Mouse (Mus musculus): ENCODE results near the gene Usp54. TPM values are rescaled to one million over a fixed set of nuclear protein-coding genes. Genes with fewer than 3 reads are reported as not detected.

Gene Usp54
- polyA plus RNA-seq, 1 experiment, result 14.4 TPM

- peak overlapping the region; percentile 74 for H3K4me3 ChIP-seq (ENCODE audit: control insufficient read depth, low read depth, low read length)
- peaks cover 5% of the 10 kb centered on the region for H3K4me1 ChIP-seq (ENCODE audit: control insufficient read depth, insufficient read depth, low read length)
- TF ChIP-seq POLR2A (IDR thresholded peaks at IDR 0.05; ENCODE audit: control insufficient read depth, low read depth, low read length) (no peak), CTCF (IDR thresholded peaks at IDR 0.05; ENCODE audit: control insufficient read depth, insufficient read depth, insufficient replicate concordance, low read depth, low read length) (no peak)
- H3K27me3 ChIP-seq (ENCODE audit: control insufficient read depth, insufficient read depth, low read length), result no peaks in the 10 kb centered on the region
- H3K27ac ChIP-seq (ENCODE audit: control insufficient read depth, insufficient read depth, low read depth, low read length), result no peak overlapping the region
- no peaks in the 10 kb centered on the region for H3K36me3 ChIP-seq (ENCODE audit: control insufficient read depth, insufficient read depth, low read length)
These were observed 20.9 kb upstream of the Usp54 start for GRCm38 (mm10) chr14:20661661-20662331.

GRCm38 (mm10) chr14:20660827-20661660, 20.2 kb upstream of the Usp54 start:
- TF ChIP-seq POLR2A (IDR thresholded peaks at IDR 0.05; ENCODE audit: control insufficient read depth, low read depth, low read length) (peak; percentile 23; the same call in 1 of the 2 replicates), CTCF (IDR thresholded peaks at IDR 0.05; ENCODE audit: control insufficient read depth, insufficient read depth, insufficient replicate concordance, low read depth, low read length) (peak; percentile 82; the same call in 1 of the 2 replicates)
- no peaks in the 10 kb centered on the region for H3K36me3 ChIP-seq (ENCODE audit: control insufficient read depth, insufficient read depth, low read length)
- H3K4me3 ChIP-seq (ENCODE audit: control insufficient read depth, low read depth, low read length), result peak overlapping the region; percentile 74
- peaks cover 10% of the 10 kb centered on the region for H3K4me1 ChIP-seq (ENCODE audit: control insufficient read depth, insufficient read depth, low read length)
- no peak overlapping the region for H3K27ac ChIP-seq (ENCODE audit: control insufficient read depth, insufficient read depth, low read depth, low read length)
- H3K27me3 ChIP-seq (ENCODE audit: control insufficient read depth, insufficient read depth, low read length), result no peaks in the 10 kb centered on the region

- Histone ChIP-seq H3K36me3 (ENCODE audit: control insufficient read depth, insufficient read depth, low read length) (no peaks in the 10 kb centered on the region), H3K27ac (ENCODE audit: control insufficient read depth, insufficient read depth, low read depth, low read length) (no peak overlapping the region), H3K4me3 (ENCODE audit: control insufficient read depth, low read depth, low read length) (no peak overlapping the region), H3K27me3 (ENCODE audit: control insufficient read depth, insufficient read depth, low read length) (no peaks in the 10 kb centered on the region), H3K4me1 (ENCODE audit: control insufficient read depth, insufficient read depth, low read length) (peaks cover 11% of the 10 kb centered on the region)
- TF ChIP-seq CTCF (IDR thresholded peaks at IDR 0.05; ENCODE audit: control insufficient read depth, insufficient read depth, insufficient replicate concordance, low read depth, low read length) (no peak), POLR2A (IDR thresholded peaks at IDR 0.05; ENCODE audit: control insufficient read depth, low read depth, low read length) (no peak)
These were observed 18.8 kb upstream of the Usp54 start for GRCm38 (mm10) chr14:20659687-20660086.

- TF ChIP-seq POLR2A (IDR thresholded peaks at IDR 0.05; ENCODE audit: control insufficient read depth, low read depth, low read length) (no peak), CTCF (IDR thresholded peaks at IDR 0.05; ENCODE audit: control insufficient read depth, insufficient read depth, insufficient replicate concordance, low read depth, low read length) (no peak)
- Histone ChIP-seq H3K4me3 (ENCODE audit: control insufficient read depth, low read depth, low read length) (no peak overlapping the region), H3K36me3 (ENCODE audit: control insufficient read depth, insufficient read depth, low read length) (no peaks in the 10 kb centered on the region)
These were observed 18.0 kb upstream of the Usp54 start for GRCm38 (mm10) chr14:20658902-20659301.

GRCm38 (mm10) chr14:20658326-20658725, 17.5 kb upstream of the Usp54 start:
- TF ChIP-seq POLR2A (IDR thresholded peaks at IDR 0.05; ENCODE audit: control insufficient read depth, low read depth, low read length) (no peak), CTCF (IDR thresholded peaks at IDR 0.05; ENCODE audit: control insufficient read depth, insufficient read depth, insufficient replicate concordance, low read depth, low read length) (no peak)
- no peak overlapping the region for H3K27ac ChIP-seq (ENCODE audit: control insufficient read depth, insufficient read depth, low read depth, low read length)
- peaks cover 11% of the 10 kb centered on the region for H3K4me1 ChIP-seq (ENCODE audit: control insufficient read depth, insufficient read depth, low read length)
- no peaks in the 10 kb centered on the region for H3K36me3 ChIP-seq (ENCODE audit: control insufficient read depth, insufficient read depth, low read length)
- no peaks in the 10 kb centered on the region for H3K27me3 ChIP-seq (ENCODE audit: control insufficient read depth, insufficient read depth, low read length)
- H3K4me3 ChIP-seq (ENCODE audit: control insufficient read depth, low read depth, low read length), result no peak overlapping the region

More at GRCm38 (mm10) chr14:20658902-20659301, 18.0 kb upstream of the Usp54 start:
- Histone ChIP-seq H3K27me3 (ENCODE audit: control insufficient read depth, insufficient read depth, low read length) (no peaks in the 10 kb centered on the region), H3K27ac (ENCODE audit: control insufficient read depth, insufficient read depth, low read depth, low read length) (no peak overlapping the region), H3K4me1 (ENCODE audit: control insufficient read depth, insufficient read depth, low read length) (peaks cover 11% of the 10 kb centered on the region)

- Histone ChIP-seq H3K36me3 (ENCODE audit: control insufficient read depth, insufficient read depth, low read length) (no peaks in the 10 kb centered on the region), H3K4me1 (ENCODE audit: control insufficient read depth, insufficient read depth, low read length) (peaks cover 9% of the 10 kb centered on the region), H3K4me3 (ENCODE audit: control insufficient read depth, low read depth, low read length) (no peak within 1 kb of the TSS), H3K27ac (ENCODE audit: control insufficient read depth, insufficient read depth, low read depth, low read length) (peak within 1 kb of the TSS; percentile 12; the same call in 1 of the 2 replicates), H3K27me3 (ENCODE audit: control insufficient read depth, insufficient read depth, low read length) (no peaks in the 10 kb centered on the region)
- no peak for TF ChIP-seq CTCF (IDR thresholded peaks at IDR 0.05; ENCODE audit: control insufficient read depth, insufficient read depth, insufficient replicate concordance, low read depth, low read length)
- no peak for TF ChIP-seq POLR2A (IDR thresholded peaks at IDR 0.05; ENCODE audit: control insufficient read depth, low read depth, low read length)
These were observed 15.5 kb upstream of the Usp54 start, which contains the start of gene Myoz1 for GRCm38 (mm10) chr14:20656361-20656760. Gene Myoz1, minus strand, starts transcription at chr14:20656540.

GRCm38 (mm10) chr14:20655731-20656130, 14.9 kb upstream of the Usp54 start:
- Histone ChIP-seq H3K36me3 (ENCODE audit: control insufficient read depth, insufficient read depth, low read length) (no peaks in the 10 kb centered on the region), H3K27me3 (ENCODE audit: control insufficient read depth, insufficient read depth, low read length) (no peaks in the 10 kb centered on the region), H3K4me1 (ENCODE audit: control insufficient read depth, insufficient read depth, low read length) (peaks cover 9% of the 10 kb centered on the region), H3K27ac (ENCODE audit: control insufficient read depth, insufficient read depth, low read depth, low read length) (peak overlapping the region; percentile 12; the same call in 1 of the 2 replicates), H3K4me3 (ENCODE audit: control insufficient read depth, low read depth, low read length) (no peak overlapping the region)
- TF ChIP-seq CTCF (IDR thresholded peaks at IDR 0.05; ENCODE audit: control insufficient read depth, insufficient read depth, insufficient replicate concordance, low read depth, low read length), result no peak
- TF ChIP-seq POLR2A (IDR thresholded peaks at IDR 0.05; ENCODE audit: control insufficient read depth, low read depth, low read length), result no peak

All from testis, adult 2 months (tissue).